7 mouse cellular contexts compared by ENCODE assay signal in the genomic region with DNA sequence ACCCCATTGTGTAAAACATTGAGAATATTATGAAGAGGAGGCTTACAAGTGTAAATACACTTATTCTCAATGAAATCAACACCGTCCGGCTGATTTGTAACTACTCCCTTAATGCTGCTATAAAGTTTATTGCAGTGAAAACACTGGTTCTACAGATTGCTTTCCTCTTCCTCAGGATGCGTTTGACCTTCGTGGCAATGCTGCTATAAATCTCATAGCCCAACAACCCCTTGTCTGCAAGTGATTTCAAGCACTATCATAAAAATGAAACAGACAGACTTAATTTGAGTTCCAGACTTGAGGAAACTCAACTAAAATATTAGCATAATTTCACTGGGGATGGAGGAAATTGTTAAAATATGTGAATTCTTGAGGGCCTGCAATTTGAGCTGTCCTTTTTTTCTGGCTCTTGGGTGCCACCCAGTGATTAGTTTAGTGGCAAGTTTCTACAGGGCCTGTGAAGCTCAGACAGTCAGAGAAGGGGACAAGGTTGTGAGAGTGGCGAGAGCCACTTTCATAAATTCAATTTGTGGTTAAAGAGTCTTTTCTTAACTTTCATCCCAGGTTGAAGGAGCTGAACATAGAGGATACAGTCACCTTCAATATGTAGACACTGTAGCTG.
DNase-seq lines count a peak whose midpoint lies in the region; ATAC-seq lines count a peak whose summit lies in the region.

No protein-coding gene starts in this region.

- ATAC-seq in limb, embryonic 11.5 days (ENCODE audit: insufficient number of reproducible peaks, low FRiP score, low TSS enrichment, low read depth): peak; percentile 35; the same call in 1 of the 2 replicates
- 0 out of 2 replicates have a peak, but pooled peaks have one; percentile 30 for ATAC-seq in embryonic facial prominence, embryonic 14.5 days (ENCODE audit: low read depth)

- H3K9me3 ChIP-seq in limb, embryonic 11.5 days (ENCODE audit: control insufficient read depth, low read length): no peaks in the 10 kb centered on the region
- H3K9me3 ChIP-seq in limb, embryonic 10.5 days (replicated peaks): no peaks in the 10 kb centered on the region
- no peaks in the 10 kb centered on the region for H3K9me3 ChIP-seq in embryonic facial prominence, embryonic 14.5 days (ENCODE audit: control insufficient read depth, low read length)

- H3K4me3 ChIP-seq in limb, embryonic 11.5 days (ENCODE audit: low read depth, low read length): no peak overlapping the region
- no peak overlapping the region for H3K4me3 ChIP-seq in limb, embryonic 10.5 days
- H3K4me3 ChIP-seq in embryonic facial prominence, embryonic 14.5 days (ENCODE audit: low read depth, low read length): no peak overlapping the region

- no peak overlapping the region for H3K9ac ChIP-seq in limb, embryonic 11.5 days (ENCODE audit: low read length)
- H3K9ac ChIP-seq in embryonic facial prominence, embryonic 14.5 days (ENCODE audit: low read depth, low read length): no peak overlapping the region

- WGBS in limb, embryonic 11.5 days: 11% methylated on average over 5 of the region's 5 CpGs
- WGBS in limb, embryonic 10.5 days: 22% methylated on average over 5 of the region's 5 CpGs
- WGBS in embryonic facial prominence, embryonic 14.5 days: 36% methylated on average over 5 of the region's 5 CpGs

- no peaks in the 10 kb centered on the region for H3K4me1 ChIP-seq in limb, embryonic 11.5 days (ENCODE audit: control insufficient read depth, insufficient read depth, low read length)
- peaks cover 9% of the 10 kb centered on the region; the same call in 1 of the 2 replicates for H3K4me1 ChIP-seq in limb, embryonic 10.5 days
- 0 out of 2 replicates have a peak, but pooled peaks cover 4% of the 10 kb centered on the region for H3K4me1 ChIP-seq in embryonic facial prominence, embryonic 14.5 days (ENCODE audit: control insufficient read depth, insufficient read depth, low read length)

- H3K27ac ChIP-seq in limb, embryonic 11.5 days (replicated peaks; ENCODE audit: low read depth, low read length): no peak overlapping the region
- no peak overlapping the region for H3K27ac ChIP-seq in limb, embryonic 10.5 days
- no peak overlapping the region for H3K27ac ChIP-seq in embryonic facial prominence, embryonic 14.5 days (replicated peaks; ENCODE audit: low read depth, low read length)

- no peaks in the 10 kb centered on the region for H3K36me3 ChIP-seq in limb, embryonic 11.5 days (ENCODE audit: control insufficient read depth, insufficient read depth, low read length)
- no peaks in the 10 kb centered on the region for H3K36me3 ChIP-seq in limb, embryonic 10.5 days
- H3K36me3 ChIP-seq in embryonic facial prominence, embryonic 14.5 days (ENCODE audit: control insufficient read depth, insufficient read depth, low read length): no peaks in the 10 kb centered on the region

- peak; percentile 46 for DNase-seq in limb, embryonic 11.5 days (ENCODE audit: low spot score)
- no peak for DNase-seq in limb, embryonic 10.5 days (ENCODE audit: low spot score)
- DNase-seq in adipocyte (ENCODE audit: low spot score): peak; percentile 62
- peak; percentile 61 for DNase-seq in embryonic facial prominence, embryonic 14.5 days (ENCODE audit: low spot score)
- peak; percentile 17 to 68 for DNase-seq in layer of hippocampus, postnatal 14 days (ENCODE audit: low spot score in 2 of 2)
- peak; percentile 4 for DNase-seq in yolk sac, embryonic 10.5 days (ENCODE audit: low spot score)
- no peak for DNase-seq in gastrocnemius, postnatal 10 days

- no peak overlapping the region for H3K4me2 ChIP-seq in limb, embryonic 11.5 days (ENCODE audit: low read depth, severe bottlenecking)
- H3K4me2 ChIP-seq in embryonic facial prominence, embryonic 14.5 days (ENCODE audit: low read depth, low read length): no peak overlapping the region

- peaks cover 6% of the 10 kb centered on the region; the same call in 1 of the 2 replicates for H3K27me3 ChIP-seq in limb, embryonic 11.5 days (ENCODE audit: control insufficient read depth, insufficient read depth, low read length)
- peaks cover 83% of the 10 kb centered on the region for H3K27me3 ChIP-seq in limb, embryonic 10.5 days (ENCODE audit: low read depth, poor library complexity, severe bottlenecking)
- H3K27me3 ChIP-seq in embryonic facial prominence, embryonic 14.5 days (replicated peaks; ENCODE audit: control insufficient read depth, insufficient read depth, low read length): no peaks in the 10 kb centered on the region

Comparison
In these comparisons a context has a peak if more than half of its experiments do, and no peak if none do; other contexts are left out.
1. DNase-seq: peak in limb, embryonic 11.5 days (single experiment), adipocyte (single experiment), embryonic facial prominence, embryonic 14.5 days (single experiment), layer of hippocampus, postnatal 14 days (2 of 2) and yolk sac, embryonic 10.5 days (single experiment); none in limb, embryonic 10.5 days (single experiment) and gastrocnemius, postnatal 10 days (single experiment).